Mouse (Mus musculus) forebrain, embryonic 14.5 days (tissue): ENCODE measurements at regions not wholly inside any gene's neighbourhood (a gene's known extent, or its start where the extent isn't known, plus 50 kb on each side); places are given as distances from the start of the nearest gene placed in this dataset.

ENCODE experiments used
- ATAC-seq: fragments of 200-750 bp; cut with Nextera tagmentation; 2 replicates; pipeline ENCODE4 v1.8.0; 2017; ENCODE audit warnings: mild to moderate bottlenecking, moderate library complexity
- DNase-seq: peaks from one replicate; pipeline ENCODE4 v3.0.0-alpha.2; 2015; ENCODE audit warnings: low spot score
- H3K27ac ChIP-seq: fragments of 300-500 bp; sonication (generic); 2 replicates; pipeline ENCODE4 v1.5.1; 2014; ENCODE audit warnings: low read depth, mild to moderate bottlenecking, control low read depth, low read length, moderate library complexity
- H3K27me3 ChIP-seq: fragments of 300-500 bp; sonication (generic); replicated peaks from 2 replicates; pipeline ENCODE4 v1.6.1; 2014; ENCODE audit warnings: low read length, control low read depth, mixed read lengths; ENCODE audit not compliant: control insufficient read depth, insufficient read depth
- H3K36me3 ChIP-seq: fragments of 300-500 bp; sonication (generic); 2 replicates; pipeline ENCODE4 v1.6.1; 2014; ENCODE audit warnings: low read length, control low read depth; ENCODE audit not compliant: control insufficient read depth, insufficient read depth
- H3K4me1 ChIP-seq: fragments of 300-500 bp; sonication (generic); 2 replicates; pipeline ENCODE4 v1.6.1; 2014; ENCODE audit warnings: antibody characterized with exemption, low read length, control low read depth; ENCODE audit not compliant: control insufficient read depth, insufficient read depth
- H3K4me2 ChIP-seq: fragments of 300-500 bp; sonication (generic); 2 replicates; pipeline ENCODE4 v1.6.1; 2014; ENCODE audit warnings: mild to moderate bottlenecking, control low read depth, low read length
- H3K4me3 ChIP-seq: fragments of 300-500 bp; sonication (generic); 2 replicates; pipeline ENCODE4 v1.5.1; 2014; ENCODE audit warnings: low read depth, low read length, control low read depth
- H3K9ac ChIP-seq: fragments of 300-500 bp; sonication (generic); 2 replicates; pipeline ENCODE4 v1.6.1; 2014; ENCODE audit warnings: mild to moderate bottlenecking, low read length, control low read depth, moderate library complexity
- H3K9me3 ChIP-seq: fragments of 300-500 bp; sonication (generic); replicated peaks from 2 replicates; pipeline ENCODE4 v1.6.1; 2016; ENCODE audit warnings: low read length, control low read depth, mixed read lengths; ENCODE audit not compliant: control insufficient read depth
- WGBS: fragments of 180-500 bp; shearing (Covaris S2); extraction: QIAGEN DNeasy Blood & Tissue Kit; methylation state at CpG from one replicate; pipeline ENCODE4 v1.1.7; 2014; 5-methylcytosine and 5-hydroxymethylcytosine counted together

GRCm38 (mm10) chr14:111008172-111008571 is 253.2 kb upstream of the Slitrk6 start:
- Histone ChIP-seq H3K4me3 (no peak overlapping the region), H3K27me3 (no peaks in the 10 kb centered on the region), H3K27ac (no peak overlapping the region), H3K4me1 (no peaks in the 10 kb centered on the region), H3K9me3 (no peaks in the 10 kb centered on the region), H3K4me2 (no peak overlapping the region), H3K9ac (no peak overlapping the region), H3K36me3 (no peaks in the 10 kb centered on the region)
- ATAC-seq (no peak), DNase-seq (peak; percentile 42)
- 29% methylated on average over 5 of the region's 5 CpGs for WGBS
